Mouse (Mus musculus) midbrain, embryonic 11.5 days (tissue): Measurements from ENCODE around the gene Cyb5d1. TPM values are rescaled to one million over a fixed set of nuclear protein-coding genes. Genes with fewer than 3 reads are reported as not detected.

Experiments
- ATAC-seq: fragments of 200-750 bp; cut with Nextera tagmentation; 2 replicates; pipeline ENCODE4 v1.8.0; 2017; ENCODE audit warnings: moderate TSS enrichment, moderate library complexity; ENCODE audit not compliant: low FRiP score
- DNase-seq: peaks from one replicate; pipeline ENCODE4 v3.0.0; 2015; ENCODE audit warnings: low spot score; ENCODE audit errors: missing footprints
- H3K27ac ChIP-seq: fragments of 300-500 bp; sonication (generic); 2 replicates; pipeline ENCODE4 v1.5.1; 2014; ENCODE audit warnings: low read depth, low read length
- H3K27me3 ChIP-seq: fragments of 300-500 bp; sonication (generic); 2 replicates; pipeline ENCODE4 v1.6.1; 2014; ENCODE audit warnings: mild to moderate bottlenecking, low read length, moderate library complexity, mixed read lengths; ENCODE audit not compliant: control insufficient read depth, insufficient read depth
- H3K36me3 ChIP-seq: fragments of 300-500 bp; sonication (generic); 2 replicates; pipeline ENCODE4 v1.6.1; 2014; ENCODE audit warnings: mild to moderate bottlenecking, low read length, moderate library complexity, mixed read lengths; ENCODE audit not compliant: control insufficient read depth, insufficient read depth
- H3K4me1 ChIP-seq: fragments of 300-500 bp; sonication (generic); 2 replicates; pipeline ENCODE4 v1.6.1; 2014; ENCODE audit warnings: low read length; ENCODE audit not compliant: control insufficient read depth, insufficient read depth
- H3K4me2 ChIP-seq: fragments of 300-500 bp; sonication (generic); 2 replicates; pipeline ENCODE4 v1.6.1; 2014; ENCODE audit warnings: mild to moderate bottlenecking, moderate library complexity
- H3K4me3 ChIP-seq: fragments of 300-500 bp; sonication (generic); 2 replicates; pipeline ENCODE4 v1.5.1; 2014; ENCODE audit warnings: low read depth, low read length
- H3K9ac ChIP-seq: fragments of 300-500 bp; sonication (generic); 2 replicates; pipeline ENCODE4 v1.6.1; 2014; ENCODE audit warnings: low read length
- H3K9me3 ChIP-seq: fragments of 300-500 bp; sonication (generic); 2 replicates; pipeline ENCODE4 v1.6.1; 2016; ENCODE audit warnings: low read length; ENCODE audit not compliant: control insufficient read depth
- WGBS: fragments of 180-500 bp; shearing (Covaris S2); extraction: QIAGEN DNeasy Blood & Tissue Kit; methylation state at CpG from one replicate; pipeline ENCODE4 v1.1.7; 2014; 5-methylcytosine and 5-hydroxymethylcytosine counted together
- polyA plus RNA-seq: library from polyadenylated mRNA; unstranded; fragments of >200 nt; fragmentation: Nextera tagmentation; extraction: Ambion mirVana; gene quantifications from 2 replicates; pipeline ENCODE4 v1.2.1, GENCODE M21; 2014

Cyb5d1 gene
- polyA plus RNA-seq, 1 experiment from 2014 or later, result 50.5 TPM

GRCm38 (mm10) chr11:69362021-69362420 lies 33.4 kb downstream of the Cyb5d1 start:
- no peak for DNase-seq
- H3K9me3 ChIP-seq, result no peaks in the 10 kb centered on the region
- WGBS, result 78% methylated on average over 7 of the region's 7 CpGs
- H3K27me3 ChIP-seq, result no peaks in the 10 kb centered on the region
- peaks cover 23% of the 10 kb centered on the region for H3K4me1 ChIP-seq
- no peak overlapping the region for H3K4me3 ChIP-seq
- no peak for ATAC-seq
- H3K36me3 ChIP-seq, result peaks cover 24% of the 10 kb centered on the region
- no peak overlapping the region for H3K4me2 ChIP-seq
- no peak overlapping the region for H3K9ac ChIP-seq
- H3K27ac ChIP-seq, result no peak overlapping the region

GRCm38 (mm10) chr11:69357690-69358089 lies 37.7 kb downstream of the Cyb5d1 start:
- no peak overlapping the region for H3K27ac ChIP-seq
- WGBS, result 95% methylated on average over 12 of the region's 12 CpGs
- H3K4me3 ChIP-seq, result no peak overlapping the region
- H3K4me2 ChIP-seq, result no peak overlapping the region
- H3K9ac ChIP-seq, result no peak overlapping the region
- no peaks in the 10 kb centered on the region for H3K9me3 ChIP-seq
- H3K36me3 ChIP-seq, result peaks cover 39% of the 10 kb centered on the region
- ATAC-seq, result no peak
- no peak for DNase-seq
- no peaks in the 10 kb centered on the region for H3K27me3 ChIP-seq
- H3K4me1 ChIP-seq, result no peaks in the 10 kb centered on the region

- no peak for ATAC-seq
- peaks cover 46% of the 10 kb centered on the region for H3K36me3 ChIP-seq
- no peaks in the 10 kb centered on the region for H3K9me3 ChIP-seq
- no peaks in the 10 kb centered on the region for H3K27me3 ChIP-seq
- H3K9ac ChIP-seq, result no peak overlapping the region
- whole genome bisulfite sequencing, result 87% methylated on average over 5 of the region's 5 CpGs
- H3K27ac ChIP-seq, result no peak overlapping the region
- no peak overlapping the region for H3K4me3 ChIP-seq
- H3K4me2 ChIP-seq, result no peak overlapping the region
- DNase-seq, result no peak
- H3K4me1 ChIP-seq, result no peaks in the 10 kb centered on the region
Observed at GRCm38 (mm10) chr11:69356544-69356943, 38.9 kb downstream of the Cyb5d1 start.

GRCm38 (mm10) chr11:69346441-69346840 lies 49.0 kb downstream of the Cyb5d1 start:
- H3K4me1 ChIP-seq, result peaks cover 1% of the 10 kb centered on the region; the same call in 1 of the 2 replicates
- H3K4me2 ChIP-seq, result no peak overlapping the region
- H3K27ac ChIP-seq, result no peak overlapping the region
- ATAC-seq (no peak), DNase-seq (no peak)
- no peaks in the 10 kb centered on the region for H3K9me3 ChIP-seq
- H3K36me3 ChIP-seq, result peaks cover 32% of the 10 kb centered on the region
- no peaks in the 10 kb centered on the region for H3K27me3 ChIP-seq
- no peak overlapping the region for H3K9ac ChIP-seq
- WGBS, result 91% methylated on average over 26 of the region's 26 CpGs
- no peak overlapping the region for H3K4me3 ChIP-seq

Other genes with a start within 250 kb of the Cyb5d1 start
- not detected in 2 replicates for gene Alox12b, start 238.6 kb downstream of the Cyb5d1 start, polyA plus RNA-seq
- 0.11 TPM in 1 of 2 replicates, not detected in the other for gene Alox8, start 197.8 kb downstream of the Cyb5d1 start, polyA plus RNA-seq
- gene Gucy2e, start 158.6 kb downstream of the Cyb5d1 start, polyA plus RNA-seq, result 0.04 TPM in 1 of 2 replicates, not detected in the other
- gene Cntrob, start 71.9 kb downstream of the Cyb5d1 start, polyA plus RNA-seq, result 20.0 and 28.3 TPM in 2 replicates
- 205 and 206 TPM in 2 replicates for gene Trappc1, start 71.7 kb downstream of the Cyb5d1 start, polyA plus RNA-seq
- 1.8 and 2.9 TPM in 2 replicates for gene Kcnab3, start 69.4 kb downstream of the Cyb5d1 start, polyA plus RNA-seq
- 29.6 and 30.4 TPM in 2 replicates for gene Rnf227, start 55.2 kb downstream of the Cyb5d1 start, polyA plus RNA-seq
- 38.2 and 39.4 TPM in 2 replicates for gene Chd3, start 26.2 kb downstream of the Cyb5d1 start, polyA plus RNA-seq
- 120 and 130 TPM in 2 replicates for gene Naa38, start 144 bp downstream of the Cyb5d1 start, polyA plus RNA-seq
- 11.9 and 13.1 TPM in 2 replicates for gene Tmem88, start 2.6 kb upstream of the Cyb5d1 start, polyA plus RNA-seq
- gene Kdm6b, start 18.0 kb upstream of the Cyb5d1 start, polyA plus RNA-seq, result 30.2 and 31.7 TPM in 2 replicates
- gene Dnah2, start 153.5 kb upstream of the Cyb5d1 start, polyA plus RNA-seq, result 1.00 and 1.9 TPM in 2 replicates
- 11.0 and 12.3 TPM in 2 replicates for gene Efnb3, start 164.6 kb upstream of the Cyb5d1 start, polyA plus RNA-seq
- 35.1 and 36.4 TPM in 2 replicates for gene Wrap53, start 184.6 kb upstream of the Cyb5d1 start, polyA plus RNA-seq
- gene Trp53, start 184.7 kb upstream of the Cyb5d1 start, polyA plus RNA-seq, result 144 and 147 TPM in 2 replicates
- gene Atp1b2, start 210.3 kb upstream of the Cyb5d1 start, polyA plus RNA-seq, result 10.4 and 12.2 TPM in 2 replicates
- gene Shbg, start 222.3 kb upstream of the Cyb5d1 start, polyA plus RNA-seq, result not detected in 2 replicates
- gene Sat2, start 226.4 kb upstream of the Cyb5d1 start, polyA plus RNA-seq, result 13.1 and 16.8 TPM in 2 replicates
- gene Fxr2, start 237.4 kb upstream of the Cyb5d1 start, polyA plus RNA-seq, result 25.6 and 29.0 TPM in 2 replicates